Mouse (Mus musculus) kidney, adult 2 months (tissue): ENCODE data around the gene Srebf2.

Experiments
- CTCF ChIP-seq: fragments of 200-500 bp; conservative IDR thresholded peaks from 2 replicates; pipeline ENCODE4 v1.5.1; 2011; ENCODE audit warnings: low read depth, mild to moderate bottlenecking, control low read depth, low read length, moderate library complexity, mixed read lengths; ENCODE audit not compliant: insufficient read depth, insufficient read length
- POLR2A ChIP-seq: fragments of 200-500 bp; IDR thresholded peaks from one replicate; pipeline ENCODE4 v1.6.1; 2011; ENCODE audit warnings: low read depth, low read length, control low read depth

DNA sequence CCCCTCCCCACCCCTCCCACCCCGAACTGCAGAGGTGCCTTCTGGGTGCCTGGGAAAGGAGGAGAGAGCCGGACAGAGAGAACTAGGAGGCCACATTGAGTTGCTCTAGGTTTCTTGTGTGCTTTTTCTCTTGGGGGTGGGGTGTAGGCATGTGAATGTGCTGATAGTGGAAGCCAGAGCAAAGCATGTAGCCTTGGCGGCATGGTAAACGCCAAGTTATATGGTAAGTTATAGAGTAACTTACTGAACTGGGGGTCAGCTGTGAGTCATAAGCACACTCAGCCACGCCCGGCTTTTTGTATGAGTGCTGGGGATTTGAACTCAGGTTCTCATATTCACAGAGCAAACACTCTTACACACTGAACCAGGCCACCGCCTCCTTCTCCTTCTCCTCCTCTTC is 17.5 kb downstream of the Srebf2 start:
- TF ChIP-seq CTCF, result no peak
- TF ChIP-seq POLR2A, result no peak
